Comparison of ENCODE assay signal across 10 mouse cellular contexts in genomic region chr2:167059536-167059935, GRCm38 (mm10). TPM values are rescaled to one million over a fixed set of nuclear protein-coding genes. Genes with fewer than 3 reads are reported as not detected.
DNase-seq lines count a peak whose midpoint lies in the region; ATAC-seq and TF ChIP-seq lines count a peak whose summit lies in the region.
"Had no signal": no experiment of that assay in that cellular context is flagged by ENCODE, and none has a peak within 500 bp of the region (broad histone marks: within the 10 kb centered on the region; RNA-seq: fewer than 3 reads in every experiment).

No protein-coding gene starts in this region.

- TF ChIP-seq EP300 in ES-Bruce4 (IDR thresholded peaks at IDR 0.05; ENCODE audit: insufficient read depth, low read depth, low read length) = no peak

- no peak for TF ChIP-seq POLR2A in ES-Bruce4 (IDR thresholded peaks at IDR 0.05; ENCODE audit: insufficient read depth, low read length)

- H3K36me3 ChIP-seq in kidney, embryonic 16.5 days (ENCODE audit: insufficient read depth, low read length) = peaks cover 38% of the 10 kb centered on the region
- peaks cover 40% of the 10 kb centered on the region for H3K36me3 ChIP-seq in ES-Bruce4 (ENCODE audit: control insufficient read depth, insufficient read depth, low read length, poor library complexity, severe bottlenecking)
- peaks cover 58% of the 10 kb centered on the region for H3K36me3 ChIP-seq in liver, embryonic 13.5 days
- H3K36me3 ChIP-seq in heart, embryonic 11.5 days (ENCODE audit: control insufficient read depth, insufficient read depth, low read length) = peaks cover 18% of the 10 kb centered on the region

- TF ChIP-seq CTCF in ES-Bruce4 (IDR thresholded peaks at IDR 0.05; ENCODE audit: low read depth, low read length) = no peak

- no peak for DNase-seq in kidney, adult 18-20 months
- DNase-seq in ZHBTc4 (ENCODE audit: low read depth, low spot score) = peak; percentile 60
- no peak for DNase-seq in liver, embryonic 13.5 days
- no peak for DNase-seq in layer of hippocampus, adult 11-12 months (ENCODE audit: low spot score)
- DNase-seq: adrenal gland, postnatal 10 days; thymus, postnatal 36 days had no signal

- peak overlapping the region; percentile 25; the same call in 1 of the 2 replicates for H3K4me3 ChIP-seq in kidney, embryonic 16.5 days (ENCODE audit: low read length)
- H3K4me3 ChIP-seq in ES-Bruce4 (ENCODE audit: low read depth, low read length) = peak overlapping the region; percentile 32
- H3K4me3 ChIP-seq in liver, embryonic 13.5 days (replicated peaks) = peak overlapping the region; percentile 91
- H3K4me3 ChIP-seq in heart, embryonic 11.5 days (ENCODE audit: low read depth, low read length) = no peak overlapping the region
- H3K4me3 ChIP-seq: midbrain, embryonic 12.5 days had no signal

- 52% methylated on average over 8 of the region's 8 CpGs for WGBS in kidney, embryonic 16.5 days
- 76% methylated on average over 8 of the region's 8 CpGs for WGBS in liver, embryonic 13.5 days (ENCODE audit: insufficient replicate concordance)
- WGBS in heart, embryonic 11.5 days (ENCODE audit: insufficient replicate concordance) = 54% methylated on average over 8 of the region's 8 CpGs

- no peaks in the 10 kb centered on the region for H3K9me3 ChIP-seq in kidney, embryonic 16.5 days (ENCODE audit: low read length)
- H3K9me3 ChIP-seq in ES-Bruce4 (replicated peaks; ENCODE audit: control insufficient read depth, insufficient read depth, low read length, poor library complexity, severe bottlenecking) = no peaks in the 10 kb centered on the region
- no peaks in the 10 kb centered on the region for H3K9me3 ChIP-seq in liver, embryonic 13.5 days (replicated peaks)
- H3K9me3 ChIP-seq in heart, embryonic 11.5 days (replicated peaks; ENCODE audit: control insufficient read depth, low read length) = no peaks in the 10 kb centered on the region
- H3K9me3 ChIP-seq: midbrain, embryonic 12.5 days had no signal

- H3K27me3 ChIP-seq in kidney, embryonic 16.5 days (ENCODE audit: insufficient read depth, low read length) = no peaks in the 10 kb centered on the region
- no peaks in the 10 kb centered on the region for H3K27me3 ChIP-seq in ES-Bruce4 (ENCODE audit: control insufficient read depth, insufficient read depth, low read length, poor library complexity, severe bottlenecking)
- no peaks in the 10 kb centered on the region for H3K27me3 ChIP-seq in liver, embryonic 13.5 days
- no peaks in the 10 kb centered on the region for H3K27me3 ChIP-seq in heart, embryonic 11.5 days (ENCODE audit: control insufficient read depth, insufficient read depth, low read length)
- H3K27me3 ChIP-seq: midbrain, embryonic 12.5 days had no signal

- peak overlapping the region; percentile 92 for H3K27ac ChIP-seq in kidney, embryonic 16.5 days (ENCODE audit: low read length)
- no peak overlapping the region for H3K27ac ChIP-seq in ES-Bruce4 (ENCODE audit: insufficient read depth, low read length)
- peak overlapping the region; percentile 69; the same call in 1 of the 2 replicates for H3K27ac ChIP-seq in liver, embryonic 13.5 days
- no peak overlapping the region for H3K27ac ChIP-seq in heart, embryonic 11.5 days (ENCODE audit: low read depth, low read length)
- H3K27ac ChIP-seq: midbrain, embryonic 12.5 days had no signal

- H3K9ac ChIP-seq in kidney, embryonic 16.5 days (replicated peaks; ENCODE audit: low read length) = peak overlapping the region; percentile 60
- H3K9ac ChIP-seq in ES-Bruce4 (ENCODE audit: low read depth, poor library complexity, severe bottlenecking) = peak overlapping the region; percentile 25; the same call in 1 of the 2 replicates
- peak overlapping the region; percentile 95 for H3K9ac ChIP-seq in liver, embryonic 13.5 days
- no peak overlapping the region for H3K9ac ChIP-seq in heart, embryonic 11.5 days (ENCODE audit: low read depth, low read length)
- H3K9ac ChIP-seq: midbrain, embryonic 12.5 days had no signal

- ATAC-seq in kidney, embryonic 16.5 days (ENCODE audit: low FRiP score, low TSS enrichment) = no peak
- no peak for ATAC-seq in liver, embryonic 13.5 days (ENCODE audit: low read depth)
- no peak for ATAC-seq in heart, embryonic 11.5 days (replicated peaks; ENCODE audit: insufficient number of reproducible peaks, low FRiP score, low TSS enrichment)

- peak overlapping the region; percentile 50 for H3K4me2 ChIP-seq in kidney, embryonic 16.5 days (replicated peaks; ENCODE audit: low read depth, low read length)
- H3K4me2 ChIP-seq in liver, embryonic 13.5 days = peak overlapping the region; percentile 92
- H3K4me2 ChIP-seq in heart, embryonic 11.5 days = no peak overlapping the region
- H3K4me2 ChIP-seq: midbrain, embryonic 12.5 days had no signal

- peaks cover 40% of the 10 kb centered on the region for H3K4me1 ChIP-seq in kidney, embryonic 16.5 days (ENCODE audit: insufficient read depth, low read length)
- peaks cover 7% of the 10 kb centered on the region for H3K4me1 ChIP-seq in ES-Bruce4 (ENCODE audit: control insufficient read depth, insufficient read depth, low read length)
- peaks cover 59% of the 10 kb centered on the region for H3K4me1 ChIP-seq in liver, embryonic 13.5 days (replicated peaks)
- H3K4me1 ChIP-seq in heart, embryonic 11.5 days (ENCODE audit: control insufficient read depth, insufficient read depth, low read length) = peaks cover 3% of the 10 kb centered on the region

RNA-seq across cellular contexts. Expression of gene Znfx1, which starts 3.3 kb away (rescaled TPM):
- 11.8 TPM in 2 replicates for polyA plus RNA-seq in kidney, embryonic 16.5 days (2015; fragmentation: Nextera tagmentation; extraction: Ambion mirVana)
- polyA plus RNA-seq in ES-Bruce4 (2011; ENCODE audit: insufficient read depth, insufficient read length, low read depth, missing spikeins) = 11.4 and 12.1 TPM in 2 replicates
- polyA plus RNA-seq in liver, embryonic 13.5 days (2015; fragmentation: Nextera tagmentation; extraction: Ambion mirVana) = 7.0 and 8.2 TPM in 2 replicates
- polyA plus RNA-seq in heart, embryonic 11.5 days (2014; fragmentation: Nextera tagmentation; extraction: Ambion mirVana) = 6.3 and 6.7 TPM in 2 replicates

RNA-seq across cellular contexts. Expression of gene Ddx27, which starts 44.5 kb away (rescaled TPM):
- 57.6 and 59.2 TPM in 2 replicates for polyA plus RNA-seq in kidney, embryonic 16.5 days (2015; fragmentation: Nextera tagmentation; extraction: Ambion mirVana)
- 72.1 and 75.7 TPM in 2 replicates for polyA plus RNA-seq in ES-Bruce4 (2011; ENCODE audit: insufficient read depth, insufficient read length, low read depth, missing spikeins)
- polyA plus RNA-seq in liver, embryonic 13.5 days (2015; fragmentation: Nextera tagmentation; extraction: Ambion mirVana) = 53.6 and 59.5 TPM in 2 replicates
- 29.3 and 30.6 TPM in 2 replicates for polyA plus RNA-seq in heart, embryonic 11.5 days (2014; fragmentation: Nextera tagmentation; extraction: Ambion mirVana)

Comparison
In these comparisons a context has a peak if more than half of its experiments do, and no peak if none do; other contexts are left out.
1. H3K27ac ChIP-seq: peak in kidney, embryonic 16.5 days (single experiment) and liver, embryonic 13.5 days (single experiment); none in ES-Bruce4 (single experiment) and heart, embryonic 11.5 days (single experiment).